Mouse (Mus musculus) limb, embryonic 13.5 days (tissue): ENCODE results near the gene Sh3rf3. TPM values are rescaled to one million over a fixed set of nuclear protein-coding genes. Genes with fewer than 3 reads are reported as not detected.

Experiments
- ATAC-seq: fragments of 200-750 bp; cut with Nextera tagmentation; 2 replicates; pipeline ENCODE4 v1.8.0; 2017; ENCODE audit warnings: low read depth, moderate number of reproducible peaks, moderate TSS enrichment; ENCODE audit not compliant: low FRiP score
- H3K27ac ChIP-seq: fragments of 300-500 bp; sonication (generic); 2 replicates; pipeline ENCODE4 v1.5.1; 2015; ENCODE audit warnings: inconsistent platforms, mild to moderate bottlenecking, moderate library complexity
- H3K27me3 ChIP-seq: fragments of 300-500 bp; sonication (generic); 2 replicates; pipeline ENCODE4 v1.6.1; 2015; ENCODE audit warnings: mild to moderate bottlenecking, inconsistent platforms
- H3K36me3 ChIP-seq: fragments of 300-500 bp; sonication (generic); 2 replicates; pipeline ENCODE4 v1.6.1; 2015; ENCODE audit warnings: inconsistent platforms, mild to moderate bottlenecking, moderate library complexity
- H3K4me1 ChIP-seq: fragments of 300-500 bp; sonication (generic); 2 replicates; pipeline ENCODE4 v1.6.1; 2015; ENCODE audit warnings: inconsistent platforms
- H3K4me2 ChIP-seq: fragments of 300-500 bp; sonication (generic); replicated peaks from 2 replicates; pipeline ENCODE4 v1.6.1; 2015; ENCODE audit warnings: inconsistent platforms, mild to moderate bottlenecking, moderate library complexity
- H3K4me3 ChIP-seq: fragments of 300-500 bp; sonication (generic); 2 replicates; pipeline ENCODE4 v1.5.1; 2015; ENCODE audit warnings: moderate library complexity, mild to moderate bottlenecking, inconsistent platforms
- H3K9ac ChIP-seq: fragments of 300-500 bp; sonication (generic); 2 replicates; pipeline ENCODE4 v1.6.1; 2015; ENCODE audit warnings: mild to moderate bottlenecking, inconsistent platforms
- H3K9me3 ChIP-seq: fragments of 300-500 bp; sonication (generic); 2 replicates; pipeline ENCODE4 v1.6.1; 2016; ENCODE audit warnings: inconsistent platforms
- WGBS: fragments of 180-500 bp; shearing (Covaris S2); methylation state at CpG from one replicate; pipeline ENCODE4 v1.1.7; 2015; 5-methylcytosine and 5-hydroxymethylcytosine counted together
- polyA plus RNA-seq: library from polyadenylated mRNA; unstranded; fragments of >200 nt; fragmentation: Nextera tagmentation; extraction: Ambion mirVana; gene quantifications from 2 replicates; pipeline ENCODE4 v1.2.1, GENCODE M21; 2015

Gene Sh3rf3
- 0.68 and 1.1 TPM in 2 replicates for polyA plus RNA-seq

DNA sequence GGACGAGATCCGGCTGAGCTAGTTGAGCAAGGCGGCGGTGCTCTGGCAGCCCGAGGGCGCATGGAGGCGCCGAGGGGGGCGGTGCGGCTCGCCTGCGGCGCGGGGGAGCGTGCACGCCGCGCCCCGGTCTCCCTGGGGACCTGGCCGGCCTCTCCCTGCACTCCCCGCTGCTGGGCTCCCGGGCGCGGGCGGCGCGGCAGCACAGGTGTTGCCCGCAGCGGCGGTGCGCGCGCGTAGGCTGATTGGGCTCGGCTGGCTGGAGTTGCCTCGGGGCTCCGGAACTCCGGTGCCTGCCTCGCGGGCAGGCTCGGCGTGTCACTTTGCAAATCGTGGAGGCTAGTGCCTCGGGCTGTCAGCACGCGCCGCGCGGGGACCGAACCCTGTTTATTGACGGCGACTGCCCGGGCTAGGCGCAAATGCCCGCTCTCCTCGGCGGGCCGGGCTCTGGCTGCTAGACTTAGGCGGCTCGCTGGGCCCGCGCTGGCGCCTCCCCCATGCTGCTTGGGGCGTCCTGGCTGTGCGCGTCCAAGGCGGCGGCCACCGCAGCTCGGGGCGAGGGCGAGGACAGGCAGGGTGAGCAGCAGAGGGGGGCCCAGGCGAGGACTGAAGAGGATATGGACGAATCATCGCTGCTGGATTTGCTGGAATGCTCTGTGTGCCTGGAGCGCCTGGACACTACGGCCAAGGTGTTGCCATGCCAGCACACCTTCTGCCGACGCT lies at the start of gene Sh3rf3:
Gene Sh3rf3, plus strand, starts transcription at position 279 of the 720 bp plus-strand sequence.
- Histone ChIP-seq H3K4me3 (peak within 1 kb of the TSS; percentile 71), H3K4me1 (peaks cover 9% of the 10 kb centered on the region), H3K4me2 (peak within 1 kb of the TSS; percentile 100), H3K9ac (peak within 1 kb of the TSS; percentile 68), H3K27me3 (peaks cover 53% of the 10 kb centered on the region), H3K36me3 (no peaks in the 10 kb centered on the region), H3K27ac (no peak within 1 kb of the TSS), H3K9me3 (no peaks in the 10 kb centered on the region)
- peak; percentile 49; the same call in 1 of the 2 replicates for ATAC-seq
- under 1% methylated on average over 78 of the region's 79 CpGs for WGBS

DNA sequence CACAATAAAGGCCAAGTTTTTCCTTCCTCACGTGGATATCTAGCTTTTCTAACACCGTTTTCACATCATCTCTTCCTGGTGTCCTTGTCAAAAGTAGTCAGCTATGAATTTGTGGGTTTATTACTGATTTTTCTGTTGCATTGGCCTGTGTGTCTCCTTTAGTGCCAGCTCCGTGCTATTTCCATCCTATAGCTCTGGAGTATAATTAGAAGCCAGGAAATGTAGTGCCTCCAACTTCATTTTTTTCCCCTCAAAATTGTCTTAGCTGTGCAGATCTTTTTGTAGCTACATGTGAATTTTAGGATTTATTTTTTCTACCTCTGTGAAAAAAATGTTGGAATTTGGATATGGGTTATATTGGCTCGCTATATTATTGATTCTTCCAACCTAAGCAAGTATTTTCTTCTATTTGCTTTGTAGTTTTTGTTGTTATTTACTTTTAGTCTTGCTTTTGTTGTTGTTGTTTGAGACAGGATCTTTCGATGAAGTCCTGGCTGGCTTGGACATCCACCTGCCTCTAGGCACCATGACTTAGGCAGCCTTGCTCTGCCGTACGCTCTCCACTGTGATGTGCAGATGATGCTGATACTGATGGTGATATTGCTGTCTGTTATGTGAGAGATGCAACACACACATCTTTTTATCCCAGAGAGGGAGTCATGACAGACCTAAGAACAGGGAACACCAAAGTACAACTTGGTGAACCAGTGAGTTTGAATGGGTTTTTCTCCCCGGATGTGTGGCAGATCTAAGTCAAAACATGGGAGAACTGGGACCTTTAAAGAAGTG lies 24.5 kb upstream of the Sh3rf3 start:
- Histone ChIP-seq H3K4me3 (no peak overlapping the region), H3K9me3 (no peaks in the 10 kb centered on the region), H3K27ac (no peak overlapping the region), H3K4me1 (no peaks in the 10 kb centered on the region), H3K4me2 (no peak overlapping the region), H3K36me3 (no peaks in the 10 kb centered on the region), H3K9ac (no peak overlapping the region), H3K27me3 (no peaks in the 10 kb centered on the region)
- ATAC-seq: no peak
- WGBS: 88% methylated on average over 8 of the region's 8 CpGs

- H3K4me1 ChIP-seq: no peaks in the 10 kb centered on the region
- H3K9ac ChIP-seq: no peak overlapping the region
- no peaks in the 10 kb centered on the region for H3K9me3 ChIP-seq
- WGBS: 86% methylated on average over 8 of the region's 8 CpGs
- H3K4me3 ChIP-seq: no peak overlapping the region
- H3K27me3 ChIP-seq: no peaks in the 10 kb centered on the region
- H3K4me2 ChIP-seq: no peak overlapping the region
- no peak overlapping the region for H3K27ac ChIP-seq
- no peak for ATAC-seq
- H3K36me3 ChIP-seq: no peaks in the 10 kb centered on the region
Measured at GRCm38 (mm10) chr10:58797555-58797954, 15.6 kb upstream of the Sh3rf3 start.

- Histone ChIP-seq H3K9ac (no peak overlapping the region), H3K9me3 (no peaks in the 10 kb centered on the region), H3K4me1 (no peaks in the 10 kb centered on the region), H3K4me3 (no peak overlapping the region), H3K27me3 (no peaks in the 10 kb centered on the region), H3K27ac (no peak overlapping the region), H3K36me3 (no peaks in the 10 kb centered on the region), H3K4me2 (no peak overlapping the region)
- ATAC-seq: no peak
- WGBS: 93% methylated on average over 3 of the region's 3 CpGs
Measured at GRCm38 (mm10) chr10:58798156-58798555, 15.0 kb upstream of the Sh3rf3 start.

DNA sequence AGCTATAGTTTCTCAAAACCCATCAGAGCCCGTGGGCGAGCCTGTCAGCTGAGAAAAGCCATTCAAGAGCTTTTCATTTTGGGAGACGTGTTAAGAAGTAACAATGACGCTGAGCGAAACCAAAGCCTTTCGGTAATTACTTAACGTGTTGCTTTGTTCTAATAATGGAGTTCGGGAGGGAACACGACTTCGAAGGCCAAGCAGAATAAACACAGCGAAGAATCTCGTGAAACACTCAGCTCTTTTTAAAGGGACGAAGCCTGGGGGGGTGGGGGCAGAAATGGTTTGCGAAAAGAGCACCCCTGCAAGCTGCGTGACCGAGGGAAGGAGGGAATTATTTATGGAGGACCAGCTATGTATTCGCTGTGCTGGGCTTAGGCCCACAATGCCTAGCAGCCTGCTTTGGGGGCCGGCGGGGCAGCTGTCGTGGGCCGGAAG lies 12.1 kb upstream of the Sh3rf3 start:
- H3K9ac ChIP-seq: no peak overlapping the region
- H3K4me3 ChIP-seq: no peak overlapping the region
- no peaks in the 10 kb centered on the region for H3K36me3 ChIP-seq
- 79% methylated on average over 21 of the region's 21 CpGs for WGBS
- no peaks in the 10 kb centered on the region for H3K9me3 ChIP-seq
- no peaks in the 10 kb centered on the region for H3K4me1 ChIP-seq
- no peak overlapping the region for H3K27ac ChIP-seq
- no peaks in the 10 kb centered on the region for H3K27me3 ChIP-seq
- no peak overlapping the region for H3K4me2 ChIP-seq
- no peak for ATAC-seq

GRCm38 (mm10) chr10:58802391-58802790 lies 10.8 kb upstream of the Sh3rf3 start:
- Histone ChIP-seq H3K27ac (no peak overlapping the region), H3K36me3 (no peaks in the 10 kb centered on the region), H3K9ac (no peak overlapping the region), H3K4me3 (no peak overlapping the region), H3K4me1 (no peaks in the 10 kb centered on the region), H3K27me3 (no peaks in the 10 kb centered on the region), H3K4me2 (no peak overlapping the region), H3K9me3 (no peaks in the 10 kb centered on the region)
- 69% methylated on average over 1 of the region's 1 CpGs for WGBS
- no peak for ATAC-seq

DNA sequence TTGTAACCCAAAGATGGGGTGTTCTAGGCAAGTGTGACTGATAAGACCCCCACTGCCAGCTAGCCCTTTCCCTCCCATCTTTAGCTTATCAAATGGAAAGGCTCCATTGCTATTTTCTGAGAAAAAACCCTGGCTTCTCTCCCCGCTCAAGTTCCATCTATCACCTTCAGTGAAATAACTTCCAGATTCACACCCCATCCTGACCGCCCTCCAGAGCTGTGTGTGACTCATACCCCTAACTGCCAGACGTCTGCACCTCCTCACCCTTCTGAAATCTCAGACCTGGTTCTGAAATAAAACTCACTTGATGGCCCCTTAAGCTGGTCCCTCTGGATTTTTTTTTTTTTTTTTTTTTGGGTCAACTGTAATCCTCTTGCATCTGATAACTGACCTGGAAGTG lies 5.2 kb upstream of the Sh3rf3 start:
- peaks cover 24% of the 10 kb centered on the region for H3K27me3 ChIP-seq
- no peaks in the 10 kb centered on the region for H3K9me3 ChIP-seq
- no peak overlapping the region for H3K9ac ChIP-seq
- H3K4me3 ChIP-seq: no peak overlapping the region
- H3K27ac ChIP-seq: no peak overlapping the region
- WGBS: 27% methylated on average over 3 of the region's 3 CpGs
- no peaks in the 10 kb centered on the region for H3K36me3 ChIP-seq
- H3K4me1 ChIP-seq: peaks cover 5% of the 10 kb centered on the region; the same call in 1 of the 2 replicates
- no peak for ATAC-seq
- no peak overlapping the region for H3K4me2 ChIP-seq

DNA sequence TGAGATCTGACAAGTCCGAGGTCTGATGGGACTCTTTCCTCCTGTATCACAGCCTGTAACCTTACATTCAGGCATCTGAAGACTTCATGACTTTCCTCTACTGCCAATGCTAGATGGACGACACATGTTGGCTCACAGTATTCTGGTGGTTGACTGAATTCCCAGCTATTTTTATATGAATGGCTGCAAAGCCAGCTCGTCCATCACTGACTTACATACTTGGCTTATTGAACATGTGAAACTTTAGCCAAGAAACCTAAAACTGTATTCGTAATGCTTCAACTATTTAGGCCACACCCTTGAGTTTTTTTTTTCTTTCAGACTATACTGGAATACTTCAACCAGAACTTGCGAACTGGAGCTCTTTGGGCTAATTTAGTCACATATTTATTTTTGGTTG lies 3.0 kb upstream of the Sh3rf3 start:
- Histone ChIP-seq H3K4me3 (no peak overlapping the region), H3K4me1 (peaks cover 9% of the 10 kb centered on the region), H3K4me2 (no peak overlapping the region), H3K9ac (no peak overlapping the region), H3K36me3 (no peaks in the 10 kb centered on the region), H3K27ac (no peak overlapping the region), H3K9me3 (no peaks in the 10 kb centered on the region), H3K27me3 (peaks cover 44% of the 10 kb centered on the region)
- WGBS: 70% methylated on average over 5 of the region's 5 CpGs
- no peak for ATAC-seq

DNA sequence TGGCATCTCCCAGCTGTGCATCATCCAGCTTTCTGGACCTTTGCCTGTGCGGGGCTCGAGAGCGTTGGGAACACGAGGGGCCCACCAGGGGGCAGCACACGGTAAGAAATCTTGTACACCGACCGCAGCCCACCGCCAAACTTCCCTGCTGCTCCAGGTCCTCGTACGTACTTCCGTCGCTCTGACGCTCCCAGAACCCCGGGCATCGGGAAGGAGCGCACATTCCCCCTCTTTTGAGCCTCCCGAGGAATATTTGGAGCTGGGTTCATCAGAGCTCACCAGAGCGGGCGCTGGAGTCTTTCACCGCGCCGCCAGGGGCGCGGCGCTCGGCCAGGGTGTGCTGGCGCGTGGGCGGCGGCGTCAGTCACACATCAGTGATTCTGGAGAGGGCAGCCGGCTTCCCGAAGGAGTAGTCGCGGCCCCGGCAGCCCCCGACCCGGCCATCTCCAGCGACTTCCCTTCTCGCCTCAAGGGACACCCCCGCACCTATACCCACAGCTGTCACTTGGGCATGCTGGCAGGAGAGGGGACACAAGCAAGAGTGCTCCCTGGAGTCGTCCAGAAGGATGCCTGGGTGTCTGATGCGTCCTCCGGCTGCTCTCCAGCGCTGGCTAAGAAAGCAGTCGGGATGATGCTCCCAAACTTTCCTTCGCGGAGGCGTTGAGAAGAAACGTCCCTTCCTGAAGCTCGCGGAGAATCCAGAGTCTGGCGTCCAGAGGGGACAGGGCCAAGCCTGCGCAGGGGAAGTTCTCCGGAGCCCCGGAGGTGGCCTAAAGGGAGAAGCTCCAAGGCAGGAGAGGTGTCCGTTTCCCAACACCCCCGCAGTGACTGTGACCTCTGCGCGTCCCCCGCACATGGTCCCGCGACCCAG lies 714 bp upstream of the Sh3rf3 start:
- H3K36me3 ChIP-seq: no peaks in the 10 kb centered on the region
- H3K4me1 ChIP-seq: peaks cover 9% of the 10 kb centered on the region
- H3K4me3 ChIP-seq: peak overlapping the region; percentile 71
- WGBS: under 1% methylated on average over 63 of the region's 63 CpGs
- peak; percentile 81 for ATAC-seq
- peak overlapping the region; percentile 100 for H3K4me2 ChIP-seq
- H3K27me3 ChIP-seq: peaks cover 53% of the 10 kb centered on the region
- no peaks in the 10 kb centered on the region for H3K9me3 ChIP-seq
- H3K27ac ChIP-seq: no peak overlapping the region
- peak overlapping the region; percentile 68 for H3K9ac ChIP-seq

DNA sequence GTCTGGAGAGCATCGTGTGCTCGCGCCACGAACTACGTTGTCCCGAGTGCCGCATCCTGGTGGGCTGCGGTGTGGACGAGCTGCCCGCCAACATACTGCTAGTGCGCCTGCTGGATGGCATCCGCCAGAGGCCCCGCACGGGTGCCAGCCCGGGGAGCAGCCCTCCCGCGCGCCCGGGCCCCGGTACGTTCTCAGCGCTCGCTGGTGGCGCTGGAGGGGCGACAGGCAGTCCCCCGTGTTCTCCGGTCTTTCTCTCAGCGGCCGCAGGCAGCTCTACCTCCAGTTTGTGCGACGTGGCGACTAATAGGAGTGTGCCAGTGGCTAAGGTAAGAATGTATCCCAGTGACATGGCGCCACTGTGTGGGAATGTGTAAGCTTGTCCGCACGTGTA lies 637 bp downstream of the Sh3rf3 start:
- Histone ChIP-seq H3K4me1 (peaks cover 9% of the 10 kb centered on the region), H3K4me2 (peak overlapping the region; percentile 100), H3K27ac (no peak overlapping the region), H3K4me3 (peak overlapping the region; percentile 71), H3K9me3 (no peaks in the 10 kb centered on the region), H3K36me3 (no peaks in the 10 kb centered on the region), H3K27me3 (peaks cover 53% of the 10 kb centered on the region), H3K9ac (peak overlapping the region; percentile 68)
- ATAC-seq: no peak
- WGBS: 2% methylated on average over 35 of the region's 35 CpGs

DNA sequence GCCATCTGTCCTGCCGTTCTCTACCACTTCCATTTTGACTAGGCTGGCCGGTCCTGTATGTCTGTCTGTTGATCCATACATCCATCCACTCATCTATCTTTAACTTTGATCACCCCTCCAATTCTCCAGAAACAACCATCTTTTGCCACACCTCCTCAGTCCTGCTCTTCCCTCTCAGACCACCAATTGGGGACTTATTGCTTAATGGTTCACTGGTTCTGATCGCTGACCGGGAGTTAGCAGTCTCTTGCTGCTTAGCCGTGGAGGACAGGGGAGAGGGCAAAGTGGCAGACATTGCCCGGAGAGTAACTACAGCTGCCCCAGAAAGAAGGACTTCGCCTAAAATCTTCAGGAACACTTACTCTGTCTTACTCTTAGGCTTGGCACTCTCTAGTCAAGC lies 1.3 kb downstream of the Sh3rf3 start:
- no peak overlapping the region for H3K9ac ChIP-seq
- no peak overlapping the region for H3K27ac ChIP-seq
- peak overlapping the region; percentile 100 for H3K4me2 ChIP-seq
- no peaks in the 10 kb centered on the region for H3K36me3 ChIP-seq
- peaks cover 49% of the 10 kb centered on the region for H3K27me3 ChIP-seq
- no peak for ATAC-seq
- peaks cover 9% of the 10 kb centered on the region for H3K4me1 ChIP-seq
- H3K4me3 ChIP-seq: peak overlapping the region; percentile 71
- no peaks in the 10 kb centered on the region for H3K9me3 ChIP-seq
- WGBS: 51% methylated on average over 7 of the region's 7 CpGs
